Mouse (Mus musculus) forebrain, embryonic 10.5 days (tissue): ENCODE measurements around the gene Ceacam1. TPM values are rescaled to one million over a fixed set of nuclear protein-coding genes. Genes with fewer than 3 reads are reported as not detected.
"Not testable (repeated sequence)": the region's sequence is repeated elsewhere in the genome, so short reads cannot be mapped to it uniquely, and the experiment has no call there.

Experiments
- DNase-seq: peaks from one replicate; pipeline ENCODE4 v3.0.0-alpha.2; 2017; ENCODE audit warnings: low spot score; ENCODE audit errors: extremely low spot score
- H3K27ac ChIP-seq: fragments of 300-500 bp; sonication (generic); 2 replicates; pipeline ENCODE4 v1.5.1; 2016; ENCODE audit warnings: mild to moderate bottlenecking
- H3K27me3 ChIP-seq: fragments of 300-500 bp; sonication (generic); 2 replicates; pipeline ENCODE4 v1.6.1; 2016; ENCODE audit warnings: mild to moderate bottlenecking; ENCODE audit not compliant: poor library complexity, severe bottlenecking
- H3K36me3 ChIP-seq: fragments of 300-500 bp; sonication (generic); replicated peaks from 2 replicates; pipeline ENCODE4 v1.6.1; 2016; ENCODE audit warnings: mild to moderate bottlenecking, moderate library complexity
- H3K4me1 ChIP-seq: fragments of 300-500 bp; sonication (generic); 2 replicates; pipeline ENCODE4 v1.6.1; 2016
- H3K4me3 ChIP-seq: fragments of 300-500 bp; sonication (generic); 2 replicates; pipeline ENCODE4 v1.5.1; 2016; ENCODE audit warnings: mild to moderate bottlenecking, moderate library complexity
- H3K9me3 ChIP-seq: fragments of 300-500 bp; sonication (generic); 2 replicates; pipeline ENCODE4 v1.6.1; 2016; ENCODE audit warnings: mild to moderate bottlenecking, moderate library complexity
- WGBS: fragments of 180-500 bp; shearing (Covaris S2); methylation state at CpG from one replicate; pipeline ENCODE4 v1.1.7; 2016; 5-methylcytosine and 5-hydroxymethylcytosine counted together
- polyA plus RNA-seq: library from polyadenylated mRNA; unstranded; fragments of >200 nt; fragmentation: Nextera tagmentation; extraction: Ambion mirVana; gene quantifications from 2 replicates; pipeline ENCODE4 v1.2.1, GENCODE M21; 2016

Gene Ceacam1
- polyA plus RNA-seq, 1 experiment from 2014 or later, result 0.81 TPM

- Histone ChIP-seq H3K36me3 (no peaks in the 10 kb centered on the region), H3K4me3 (no peak overlapping the region), H3K4me1 (peaks cover 13% of the 10 kb centered on the region), H3K27ac (no peak overlapping the region), H3K9me3 (no peaks in the 10 kb centered on the region), H3K27me3 (no peaks in the 10 kb centered on the region)
- no peak for DNase-seq
- 88% methylated on average over 2 of the region's 2 CpGs for WGBS
Observed at GRCm38 (mm10) chr7:25435546-25435851, 41.9 kb downstream of the Ceacam1 start.

- Histone ChIP-seq H3K27me3 (no peaks in the 10 kb centered on the region), H3K4me3 (no peak overlapping the region), H3K9me3 (no peaks in the 10 kb centered on the region), H3K4me1 (peaks cover 13% of the 10 kb centered on the region), H3K36me3 (no peaks in the 10 kb centered on the region), H3K27ac (no peak overlapping the region)
- no peak for DNase-seq
- WGBS, result 91% methylated on average over 10 of the region's 10 CpGs
Observed at GRCm38 (mm10) chr7:25434654-25435545, 42.5 kb downstream of the Ceacam1 start.

GRCm38 (mm10) chr7:25433781-25434560, 43.4 kb downstream of the Ceacam1 start:
- Histone ChIP-seq H3K36me3 (no peaks in the 10 kb centered on the region), H3K9me3 (no peaks in the 10 kb centered on the region), H3K4me1 (peaks cover 13% of the 10 kb centered on the region), H3K27me3 (no peaks in the 10 kb centered on the region), H3K4me3 (no peak overlapping the region), H3K27ac (peak overlapping the region; percentile 76)
- DNase-seq, result no peak
- 92% methylated on average over 9 of the region's 9 CpGs for WGBS

- Histone ChIP-seq H3K4me3 (no peak overlapping the region), H3K36me3 (no peaks in the 10 kb centered on the region), H3K4me1 (peaks cover 13% of the 10 kb centered on the region), H3K27me3 (no peaks in the 10 kb centered on the region), H3K9me3 (no peaks in the 10 kb centered on the region), H3K27ac (peak overlapping the region; percentile 76)
- 21% methylated on average over 5 of the region's 5 CpGs for WGBS
- no peak for DNase-seq
Observed at GRCm38 (mm10) chr7:25433007-25433541, 44.3 kb downstream of the Ceacam1 start.

- WGBS, result 91% methylated on average over 6 of the region's 6 CpGs
- DNase-seq, result no peak
- H3K4me1 ChIP-seq, result peaks cover 13% of the 10 kb centered on the region
- H3K4me3 ChIP-seq, result no peak overlapping the region
- H3K9me3 ChIP-seq, result no peaks in the 10 kb centered on the region
- H3K27me3 ChIP-seq, result no peaks in the 10 kb centered on the region
- no peaks in the 10 kb centered on the region for H3K36me3 ChIP-seq
- H3K27ac ChIP-seq, result no peak overlapping the region
Observed at GRCm38 (mm10) chr7:25432381-25432780, 45.0 kb downstream of the Ceacam1 start.

- peaks cover 13% of the 10 kb centered on the region for H3K4me1 ChIP-seq
- no peak for DNase-seq
- H3K36me3 ChIP-seq, result no peaks in the 10 kb centered on the region
- no peaks in the 10 kb centered on the region for H3K27me3 ChIP-seq
- H3K27ac ChIP-seq, result no peak overlapping the region
- no peak overlapping the region for H3K4me3 ChIP-seq
- H3K9me3 ChIP-seq, result no peaks in the 10 kb centered on the region
- 90% methylated on average over 4 of the region's 4 CpGs for WGBS
Observed at GRCm38 (mm10) chr7:25429886-25430784, 47.3 kb downstream of the Ceacam1 start.

- Histone ChIP-seq H3K36me3 (no peaks in the 10 kb centered on the region), H3K27me3 (peaks cover 9% of the 10 kb centered on the region), H3K4me3 (no peak overlapping the region), H3K9me3 (no peaks in the 10 kb centered on the region), H3K4me1 (peaks cover 7% of the 10 kb centered on the region), H3K27ac (no peak overlapping the region)
- no peak for DNase-seq
- WGBS, result 90% methylated on average over 3 of the region's 3 CpGs
Observed at GRCm38 (mm10) chr7:25428321-25428720, 49.1 kb downstream of the Ceacam1 start.

- DNase-seq, result no peak
- H3K27me3 ChIP-seq, result peaks cover 21% of the 10 kb centered on the region
- no peak overlapping the region for H3K27ac ChIP-seq
- WGBS, result 82% methylated on average over 5 of the region's 5 CpGs
- H3K4me1 ChIP-seq, result no peaks in the 10 kb centered on the region; the same call in 1 of the 2 replicates
- H3K9me3 ChIP-seq, result no peaks in the 10 kb centered on the region
- H3K4me3 ChIP-seq, result no peak overlapping the region
- H3K36me3 ChIP-seq, result no peaks in the 10 kb centered on the region
Observed at GRCm38 (mm10) chr7:25427144-25427543, 50.3 kb downstream of the Ceacam1 start.

GRCm38 (mm10) chr7:25426380-25426779, 51.0 kb downstream of the Ceacam1 start:
- not testable (repeated sequence) for H3K4me3 ChIP-seq, H3K4me1 ChIP-seq, H3K36me3 ChIP-seq, H3K9me3 ChIP-seq, H3K27ac ChIP-seq, DNase-seq
- 91% methylated on average over 4 of the region's 4 CpGs for WGBS
- peaks cover 28% of the 10 kb centered on the region for H3K27me3 ChIP-seq

- H3K36me3 ChIP-seq, result no peaks in the 10 kb centered on the region
- WGBS, result 36% methylated on average over 4 of the region's 4 CpGs
- peaks cover 28% of the 10 kb centered on the region for H3K27me3 ChIP-seq
- H3K4me1 ChIP-seq, result no peaks in the 10 kb centered on the region; the same call in 1 of the 2 replicates
- H3K27ac ChIP-seq, result no peak overlapping the region
- no peaks in the 10 kb centered on the region for H3K9me3 ChIP-seq
- peak; percentile 75 for DNase-seq
- no peak overlapping the region for H3K4me3 ChIP-seq
Observed at GRCm38 (mm10) chr7:25424429-25424828, 53.0 kb downstream of the Ceacam1 start.

- Histone ChIP-seq H3K36me3 (no peaks in the 10 kb centered on the region), H3K9me3 (no peaks in the 10 kb centered on the region), H3K4me1 (no peaks in the 10 kb centered on the region; the same call in 1 of the 2 replicates), H3K27ac (no peak overlapping the region), H3K4me3 (no peak overlapping the region), H3K27me3 (peaks cover 28% of the 10 kb centered on the region)
- no peak for DNase-seq
- 77% methylated on average over 16 of the region's 16 CpGs for WGBS
Observed at GRCm38 (mm10) chr7:25422286-25422841, 55.0 kb downstream of the Ceacam1 start.

- peaks cover 28% of the 10 kb centered on the region for H3K27me3 ChIP-seq
- H3K27ac ChIP-seq, result no peak overlapping the region
- no peaks in the 10 kb centered on the region for H3K36me3 ChIP-seq
- no peak for DNase-seq
- no peak overlapping the region for H3K4me3 ChIP-seq
- H3K9me3 ChIP-seq, result no peaks in the 10 kb centered on the region
- 94% methylated on average over 4 of the region's 4 CpGs for WGBS
- H3K4me1 ChIP-seq, result no peaks in the 10 kb centered on the region; the same call in 1 of the 2 replicates
Observed at GRCm38 (mm10) chr7:25419943-25420342, 57.5 kb downstream of the Ceacam1 start.
